Mouse (Mus musculus) forebrain, embryonic 16.5 days (tissue): ENCODE data around the gene Rsph9. TPM values are rescaled to one million over a fixed set of nuclear protein-coding genes. Genes with fewer than 3 reads are reported as not detected.

Experiments
- ATAC-seq: fragments of 200-750 bp; cut with Nextera tagmentation; 2 replicates; pipeline ENCODE4 v1.8.0; 2017; ENCODE audit warnings: mild to moderate bottlenecking, moderate library complexity
- H3K27ac ChIP-seq: fragments of 300-500 bp; sonication (generic); 2 replicates; pipeline ENCODE4 v1.5.1; 2014; ENCODE audit warnings: low read length, control low read depth
- H3K27me3 ChIP-seq: fragments of 300-500 bp; sonication (generic); replicated peaks from 2 replicates; pipeline ENCODE4 v1.6.1; 2014; ENCODE audit warnings: low read length; ENCODE audit not compliant: control insufficient read depth, insufficient read depth
- H3K36me3 ChIP-seq: fragments of 300-500 bp; sonication (generic); 2 replicates; pipeline ENCODE4 v1.6.1; 2014; ENCODE audit not compliant: control insufficient read depth, insufficient read depth
- H3K4me1 ChIP-seq: fragments of 300-500 bp; sonication (generic); replicated peaks from 2 replicates; pipeline ENCODE4 v1.6.1; 2014; ENCODE audit warnings: low read length; ENCODE audit not compliant: control insufficient read depth, insufficient read depth
- H3K4me2 ChIP-seq: fragments of 300-500 bp; sonication (generic); 2 replicates; pipeline ENCODE4 v1.6.1; 2014; ENCODE audit warnings: mild to moderate bottlenecking, low read length, control low read depth
- H3K4me3 ChIP-seq: fragments of 300-500 bp; sonication (generic); replicated peaks from 2 replicates; pipeline ENCODE4 v1.5.1; 2014; ENCODE audit warnings: mild to moderate bottlenecking, low read length, control low read depth
- H3K9ac ChIP-seq: fragments of 300-500 bp; sonication (generic); replicated peaks from 2 replicates; pipeline ENCODE4 v1.6.1; 2014; ENCODE audit warnings: low read depth, low read length, control low read depth
- H3K9me3 ChIP-seq: fragments of 300-500 bp; sonication (generic); 2 replicates; pipeline ENCODE4 v1.6.1; 2016; ENCODE audit warnings: low read length; ENCODE audit not compliant: control insufficient read depth
- WGBS: fragments of 180-500 bp; shearing (Covaris S2); extraction: QIAGEN DNeasy Blood & Tissue Kit; methylation state at CpG from one replicate; pipeline ENCODE4 v1.1.7; 2014; 5-methylcytosine and 5-hydroxymethylcytosine counted together
- polyA plus RNA-seq: library from polyadenylated mRNA; unstranded; fragments of >200 nt; fragmentation: Nextera tagmentation; extraction: Ambion mirVana; gene quantifications from 2 replicates; pipeline ENCODE4 v1.2.1, GENCODE M21; 2015

Gene Rsph9
- polyA plus RNA-seq, 1 experiment from 2014 or later, result 48.7 TPM

- Histone ChIP-seq H3K27ac (no peak overlapping the region), H3K4me2 (no peak overlapping the region), H3K4me1 (no peaks in the 10 kb centered on the region), H3K36me3 (peaks cover 22% of the 10 kb centered on the region), H3K27me3 (no peaks in the 10 kb centered on the region), H3K4me3 (no peak overlapping the region), H3K9ac (no peak overlapping the region), H3K9me3 (no peaks in the 10 kb centered on the region)
- ATAC-seq, result no peak
- WGBS, result 83% methylated on average over 13 of the region's 13 CpGs
Measured at GRCm38 (mm10) chr17:46129741-46130498, 14.1 kb downstream of the Rsph9 start.

- peaks cover 23% of the 10 kb centered on the region for H3K36me3 ChIP-seq
- no peak for ATAC-seq
- H3K27ac ChIP-seq, result no peak overlapping the region
- no peak overlapping the region for H3K4me3 ChIP-seq
- H3K4me2 ChIP-seq, result no peak overlapping the region
- H3K4me1 ChIP-seq, result no peaks in the 10 kb centered on the region
- H3K27me3 ChIP-seq, result no peaks in the 10 kb centered on the region
- no peak overlapping the region for H3K9ac ChIP-seq
- 86% methylated on average over 6 of the region's 6 CpGs for WGBS
- H3K9me3 ChIP-seq, result no peaks in the 10 kb centered on the region
Measured at GRCm38 (mm10) chr17:46127814-46128493, 16.1 kb downstream of the Rsph9 start.

- Histone ChIP-seq H3K4me3 (no peak overlapping the region), H3K27ac (no peak overlapping the region), H3K27me3 (no peaks in the 10 kb centered on the region), H3K4me1 (no peaks in the 10 kb centered on the region), H3K9me3 (no peaks in the 10 kb centered on the region), H3K36me3 (peaks cover 23% of the 10 kb centered on the region), H3K9ac (no peak overlapping the region), H3K4me2 (no peak overlapping the region)
- no peak for ATAC-seq
- 85% methylated on average over 6 of the region's 6 CpGs for WGBS
Measured at GRCm38 (mm10) chr17:46126608-46127007, 17.4 kb downstream of the Rsph9 start.

- no peaks in the 10 kb centered on the region for H3K27me3 ChIP-seq
- no peaks in the 10 kb centered on the region for H3K4me1 ChIP-seq
- H3K9ac ChIP-seq, result no peak overlapping the region
- H3K27ac ChIP-seq, result no peak overlapping the region
- H3K36me3 ChIP-seq, result peaks cover 26% of the 10 kb centered on the region
- 92% methylated on average over 12 of the region's 12 CpGs for WGBS
- no peak for ATAC-seq
- no peak overlapping the region for H3K4me3 ChIP-seq
- H3K9me3 ChIP-seq, result no peaks in the 10 kb centered on the region
- H3K4me2 ChIP-seq, result no peak overlapping the region
Measured at GRCm38 (mm10) chr17:46123953-46124700, 19.9 kb downstream of the Rsph9 start.

- H3K36me3 ChIP-seq, result peaks cover 25% of the 10 kb centered on the region
- ATAC-seq, result no peak
Measured at GRCm38 (mm10) chr17:46123285-46123684, 20.7 kb downstream of the Rsph9 start.

GRCm38 (mm10) chr17:46122791-46123190, 21.2 kb downstream of the Rsph9 start:
- H3K9ac ChIP-seq, result no peak overlapping the region
- H3K9me3 ChIP-seq, result no peaks in the 10 kb centered on the region
- H3K4me1 ChIP-seq, result no peaks in the 10 kb centered on the region
- H3K27me3 ChIP-seq, result no peaks in the 10 kb centered on the region
- H3K36me3 ChIP-seq, result peaks cover 25% of the 10 kb centered on the region
- WGBS, result 95% methylated on average over 4 of the region's 4 CpGs
- H3K4me3 ChIP-seq, result no peak overlapping the region
- H3K27ac ChIP-seq, result no peak overlapping the region
- ATAC-seq, result no peak
- no peak overlapping the region for H3K4me2 ChIP-seq

More at GRCm38 (mm10) chr17:46123285-46123684, 20.7 kb downstream of the Rsph9 start:
- Histone ChIP-seq H3K4me3 (no peak overlapping the region), H3K4me2 (no peak overlapping the region), H3K9me3 (no peaks in the 10 kb centered on the region), H3K4me1 (no peaks in the 10 kb centered on the region), H3K27ac (no peak overlapping the region), H3K27me3 (no peaks in the 10 kb centered on the region), H3K9ac (no peak overlapping the region)
- 92% methylated on average over 4 of the region's 4 CpGs for WGBS

- no peak overlapping the region for H3K4me3 ChIP-seq
- no peaks in the 10 kb centered on the region for H3K9me3 ChIP-seq
- no peak overlapping the region for H3K9ac ChIP-seq
- ATAC-seq, result no peak
- H3K4me1 ChIP-seq, result no peaks in the 10 kb centered on the region
- WGBS, result 94% methylated on average over 10 of the region's 10 CpGs
- no peak overlapping the region for H3K27ac ChIP-seq
- no peaks in the 10 kb centered on the region for H3K27me3 ChIP-seq
- no peak overlapping the region for H3K4me2 ChIP-seq
- peaks cover 5% of the 10 kb centered on the region for H3K36me3 ChIP-seq
Measured at GRCm38 (mm10) chr17:46119641-46120040, 24.4 kb downstream of the Rsph9 start.

GRCm38 (mm10) chr17:46118423-46118850, 25.6 kb downstream of the Rsph9 start:
- Histone ChIP-seq H3K4me1 (no peaks in the 10 kb centered on the region), H3K4me3 (no peak overlapping the region), H3K27me3 (no peaks in the 10 kb centered on the region), H3K36me3 (peaks cover 5% of the 10 kb centered on the region), H3K4me2 (no peak overlapping the region), H3K9ac (no peak overlapping the region), H3K9me3 (no peaks in the 10 kb centered on the region), H3K27ac (no peak overlapping the region)
- no peak for ATAC-seq
- 70% methylated on average over 4 of the region's 4 CpGs for WGBS
